Mouse (Mus musculus) olfactory bulb, adult 2 months (tissue): Measurements from ENCODE around the gene B4galnt1. TPM values are rescaled to one million over a fixed set of nuclear protein-coding genes. Genes with fewer than 3 reads are reported as not detected.

Source experiments
- H3K27ac ChIP-seq: fragments of 200-500 bp; 2 replicates; pipeline ENCODE4 v1.5.1; 2012; ENCODE audit warnings: low read depth, low read length; ENCODE audit not compliant: insufficient read depth
- H3K4me1 ChIP-seq: fragments of 200-500 bp; 2 replicates; pipeline ENCODE4 v1.6.1; 2012; ENCODE audit warnings: low read length; ENCODE audit not compliant: control insufficient read depth, insufficient read depth
- H3K4me3 ChIP-seq: fragments of 200-500 bp; 2 replicates; pipeline ENCODE4 v1.5.1; 2012; ENCODE audit warnings: mild to moderate bottlenecking, low read depth, low read length, moderate library complexity; ENCODE audit not compliant: insufficient read depth
- CTCF ChIP-seq: fragments of 200-500 bp; IDR thresholded peaks from 2 replicates; pipeline ENCODE4 v1.5.1; 2012; ENCODE audit warnings: low read depth, mild to moderate bottlenecking, low read length, moderate library complexity; ENCODE audit not compliant: insufficient read depth
- POLR2A ChIP-seq: fragments of 200-500 bp; IDR thresholded peaks from 2 replicates; pipeline ENCODE4 v1.6.1; 2012; ENCODE audit warnings: mild to moderate bottlenecking, low read depth, low read length, moderate library complexity; ENCODE audit not compliant: insufficient read depth
- WGBS: fragments of 180-500 bp; shearing (Covaris S2); methylation state at CpG from one replicate; pipeline ENCODE4 v1.1.7; 2018; 5-methylcytosine and 5-hydroxymethylcytosine counted together
- polyA plus RNA-seq: library from polyadenylated mRNA; stranded (reverse); fragments of >200 nt; gene quantifications from 2 replicates; pipeline ENCODE4 v1.2.4, GENCODE M21; 2012; ENCODE audit warnings: low replicate concordance; ENCODE audit not compliant: missing spikeins, insufficient read depth, insufficient read length

B4galnt1 gene
- polyA plus RNA-seq, 1 experiment = not detected

DNA sequence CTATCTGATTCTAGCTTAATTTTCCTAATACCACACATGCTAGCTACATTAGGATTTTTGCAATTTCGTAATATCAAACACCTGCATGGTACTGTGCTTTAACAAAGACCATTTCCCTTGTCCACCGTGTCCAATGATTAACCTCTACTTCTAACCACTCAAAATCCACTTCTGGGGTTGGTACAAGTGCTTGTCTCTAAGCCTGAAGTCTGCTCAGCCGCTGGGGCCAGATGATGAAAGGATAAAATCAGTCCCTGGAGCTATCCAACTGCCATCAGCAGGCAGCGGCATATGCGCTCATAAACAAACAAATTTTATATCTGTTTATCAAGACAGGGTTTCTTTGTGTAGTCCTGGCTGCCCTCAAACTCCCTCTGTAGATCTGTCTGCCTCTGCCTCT is 39.6 kb downstream of the B4galnt1 start:
- TF ChIP-seq POLR2A (no peak), CTCF (no peak)
- peaks cover 13% of the 10 kb centered on the region for H3K4me1 ChIP-seq

GRCm38 (mm10) chr10:127205373-127205772 is 40.3 kb downstream of the B4galnt1 start:
- no peak overlapping the region for H3K27ac ChIP-seq
- H3K4me1 ChIP-seq = peaks cover 15% of the 10 kb centered on the region
- TF ChIP-seq CTCF (no peak), POLR2A (no peak)
- WGBS = 90% methylated on average over 10 of the region's 10 CpGs
- H3K4me3 ChIP-seq = no peak overlapping the region

More for the DNA sequence above, 39.6 kb downstream of the B4galnt1 start:
- WGBS = 94% methylated on average over 5 of the region's 5 CpGs
- Histone ChIP-seq H3K4me3 (no peak overlapping the region), H3K27ac (no peak overlapping the region)

- Histone ChIP-seq H3K27ac (peak overlapping the region; percentile 91), H3K4me1 (peaks cover 22% of the 10 kb centered on the region), H3K4me3 (no peak overlapping the region)
- no peak for TF ChIP-seq POLR2A
- no peak for TF ChIP-seq CTCF
- WGBS = 41% methylated on average over 4 of the region's 4 CpGs
Measured at GRCm38 (mm10) chr10:127208921-127209320, 43.9 kb downstream of the B4galnt1 start.

DNA sequence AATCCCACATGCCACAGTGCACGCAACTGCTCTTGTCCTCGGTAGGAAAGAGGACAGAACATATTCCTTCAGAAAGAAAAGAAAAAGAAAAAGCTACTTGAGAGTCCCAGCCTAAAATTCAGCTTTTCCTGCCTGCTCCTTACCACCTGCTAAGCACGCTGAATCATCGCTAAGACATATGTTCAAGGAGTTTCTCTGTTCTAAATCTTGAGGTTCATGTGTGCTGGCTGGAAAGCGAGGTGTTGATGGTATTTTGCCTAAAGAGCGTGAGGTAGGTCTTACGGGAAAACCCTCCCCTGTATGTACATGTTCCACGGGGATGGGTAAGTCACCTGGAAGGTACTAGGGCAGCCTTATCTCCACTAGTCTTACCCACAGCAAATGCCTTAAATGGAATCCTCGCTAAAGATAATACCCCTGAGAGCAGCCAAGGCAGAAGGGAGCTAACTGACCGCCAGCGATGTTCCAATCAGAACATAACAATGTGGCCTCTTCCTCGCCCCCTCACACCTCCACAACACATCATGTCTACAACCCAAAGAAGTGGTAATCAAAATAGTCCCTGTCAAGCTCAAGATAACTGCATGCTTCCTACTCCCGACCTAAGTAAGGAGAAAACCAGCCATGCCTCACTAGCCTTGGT is 45.0 kb downstream of the B4galnt1 start:
- no peak for TF ChIP-seq CTCF
- Histone ChIP-seq H3K27ac (peak overlapping the region; percentile 91), H3K4me1 (peaks cover 22% of the 10 kb centered on the region), H3K4me3 (peak overlapping the region; percentile 80)
- 46% methylated on average over 13 of the region's 13 CpGs for WGBS

- peaks cover 22% of the 10 kb centered on the region for H3K4me1 ChIP-seq
- WGBS = 1% methylated on average over 25 of the region's 25 CpGs
- peak overlapping the region; percentile 80 for H3K4me3 ChIP-seq
- H3K27ac ChIP-seq = peak overlapping the region; percentile 35; the same call in 1 of the 2 replicates
- no peak for TF ChIP-seq CTCF
- no peak for TF ChIP-seq POLR2A
Measured at GRCm38 (mm10) chr10:127210961-127211405, 46.0 kb downstream of the B4galnt1 start.

DNA sequence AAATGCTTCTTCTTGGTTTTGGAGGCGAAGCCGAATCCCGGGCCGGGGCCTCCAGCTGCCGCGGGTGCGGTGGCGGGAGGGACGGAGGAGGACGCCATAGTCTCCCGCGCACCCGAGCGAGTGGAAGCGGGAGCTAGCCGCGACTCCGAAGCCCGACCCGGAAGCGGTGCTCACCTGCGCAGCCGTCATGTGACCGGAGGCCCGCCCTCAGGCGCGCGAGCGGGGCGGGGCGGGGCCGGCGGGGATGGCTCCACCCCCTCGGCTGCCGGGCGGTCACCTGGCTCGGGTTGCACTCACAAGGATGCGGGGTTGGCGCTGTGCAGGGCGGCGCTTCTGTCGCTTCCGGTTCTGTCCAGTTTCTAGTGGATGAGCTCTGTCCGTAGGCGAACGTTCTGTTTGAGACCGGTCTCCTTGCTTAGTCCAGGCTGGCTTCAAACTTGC is 46.4 kb downstream of the B4galnt1 start, which contains the start of gene Pip4k2c:
Gene Pip4k2c (minus strand): TSS at position 172 of the 441 bp plus-strand sequence.
- Histone ChIP-seq H3K27ac (peak within 1 kb of the TSS; percentile 91), H3K4me3 (peak within 1 kb of the TSS; percentile 80), H3K4me1 (peaks cover 22% of the 10 kb centered on the region)
- under 1% methylated on average over 47 of the region's 47 CpGs for WGBS
- TF ChIP-seq POLR2A = peak; percentile 61; the same call in 1 of the 2 replicates
- no peak for TF ChIP-seq CTCF

DNA sequence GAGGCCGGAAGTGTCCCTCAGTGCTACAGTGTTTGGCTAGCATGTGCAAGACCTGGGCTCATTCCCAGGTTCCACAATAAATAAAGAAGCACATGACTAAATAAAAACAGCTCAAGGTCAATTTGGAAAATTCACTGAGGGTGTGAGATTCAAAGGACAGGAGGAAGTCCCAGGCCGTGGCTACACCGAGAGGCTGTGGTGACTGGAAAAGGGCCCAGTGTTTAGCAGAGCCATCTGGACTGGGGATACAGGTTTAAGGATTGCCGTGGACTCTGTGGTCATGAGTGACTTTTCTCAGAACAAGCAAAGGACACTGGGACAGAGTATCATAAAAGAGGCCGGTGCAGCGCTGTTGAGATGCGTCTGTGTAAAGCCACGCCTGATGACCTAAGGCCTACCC is 48.2 kb downstream of the B4galnt1 start:
- no peak overlapping the region for H3K27ac ChIP-seq
- H3K4me1 ChIP-seq = peaks cover 19% of the 10 kb centered on the region
- TF ChIP-seq CTCF = no peak
- TF ChIP-seq POLR2A = no peak
- H3K4me3 ChIP-seq = no peak overlapping the region
- WGBS = 90% methylated on average over 8 of the region's 8 CpGs

DNA sequence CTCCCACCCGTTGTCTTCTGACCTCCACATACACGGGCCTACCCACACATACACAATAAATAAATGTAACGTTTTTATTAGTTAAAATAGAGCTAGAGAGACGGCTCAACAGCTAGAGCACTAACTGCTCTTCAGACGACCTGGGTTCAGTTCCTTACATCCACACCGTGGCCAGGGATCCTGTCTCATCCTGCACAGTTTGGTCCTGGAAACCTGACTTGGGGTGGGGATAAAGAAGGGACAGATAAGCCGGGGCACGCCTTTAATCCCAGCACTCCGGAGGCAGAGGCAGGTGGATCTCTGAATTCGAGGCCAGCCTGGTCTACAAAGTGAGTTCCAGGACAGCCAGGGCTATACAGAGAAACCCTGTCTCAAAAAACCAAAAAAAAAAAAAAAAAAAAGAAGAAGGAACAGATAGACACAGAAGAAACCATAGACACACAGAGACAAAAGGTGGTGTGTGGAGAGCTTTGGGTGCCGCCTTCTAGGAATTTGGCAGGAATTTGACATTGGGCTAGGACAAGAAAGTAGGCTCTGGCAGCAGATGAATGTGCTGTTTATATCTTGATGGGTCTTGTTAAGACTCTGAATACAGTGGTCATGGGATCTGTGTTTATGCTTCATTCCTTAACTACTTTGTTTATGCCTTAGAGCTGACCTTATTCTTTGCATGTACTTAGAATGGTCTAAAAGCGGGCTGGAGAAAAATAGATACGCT is 48.8 kb downstream of the B4galnt1 start:
- WGBS = 81% methylated on average over 13 of the region's 13 CpGs
- Histone ChIP-seq H3K4me1 (peaks cover 14% of the 10 kb centered on the region), H3K27ac (no peak overlapping the region), H3K4me3 (no peak overlapping the region)
- no peak for TF ChIP-seq CTCF
- no peak for TF ChIP-seq POLR2A

GRCm38 (mm10) chr10:127214422-127214803 is 49.4 kb downstream of the B4galnt1 start:
- TF ChIP-seq CTCF (no peak), POLR2A (no peak)
- Histone ChIP-seq H3K4me3 (no peak overlapping the region), H3K27ac (no peak overlapping the region), H3K4me1 (peaks cover 10% of the 10 kb centered on the region)
- 59% methylated on average over 1 of the region's 1 CpGs for whole genome bisulfite sequencing
